Mouse (Mus musculus) telencephalon, adult 2 months (tissue): ENCODE results near the gene Nme7.

ENCODE experiments used
- DNase-seq: peaks from one replicate; pipeline ENCODE4 v3.0.0-alpha.2; 2011; ENCODE audit warnings: low read depth, low spot score

The Nme7 gene

DNA sequence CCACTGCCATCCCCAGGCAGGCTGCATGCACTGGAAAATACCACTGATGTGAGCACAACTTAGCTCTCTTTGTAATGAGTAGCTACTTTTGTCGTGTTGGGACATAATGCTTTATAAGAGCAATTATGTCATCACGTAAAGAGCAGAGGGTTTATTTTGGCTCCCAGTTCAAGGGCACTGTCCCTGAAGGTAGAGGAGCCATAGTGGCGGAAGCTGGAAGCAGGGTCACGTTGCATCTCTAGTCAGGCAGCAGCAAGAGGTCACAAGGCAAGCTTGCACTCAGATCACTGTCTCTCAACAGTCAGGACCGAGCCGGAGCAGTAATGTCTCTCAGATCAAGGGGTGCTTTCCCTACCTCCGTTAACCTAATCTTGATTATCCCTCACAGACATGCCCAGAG lies 123.9 kb downstream of the Nme7 start:
- DNase-seq = no peak

DNA sequence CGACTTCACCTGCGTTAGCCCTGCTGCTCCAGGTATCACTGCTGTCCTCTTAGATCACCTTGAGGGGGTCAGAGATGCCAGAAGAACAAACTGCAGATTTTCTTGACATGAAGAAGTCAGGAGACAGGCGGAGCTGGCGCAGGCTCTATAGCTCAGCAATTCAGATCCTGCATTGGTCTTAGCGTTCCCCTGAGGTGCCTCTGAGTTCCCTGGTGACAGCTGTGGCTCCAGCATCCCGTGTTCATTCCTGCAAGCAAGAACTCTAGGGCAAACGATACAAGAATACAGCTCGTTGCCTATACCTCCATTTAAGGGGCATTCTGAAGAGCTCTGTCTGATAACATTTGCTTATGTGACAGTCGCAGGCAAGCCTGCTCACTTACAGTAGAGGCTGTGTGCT lies 124.7 kb downstream of the Nme7 start:
- no peak for DNase-seq

DNA sequence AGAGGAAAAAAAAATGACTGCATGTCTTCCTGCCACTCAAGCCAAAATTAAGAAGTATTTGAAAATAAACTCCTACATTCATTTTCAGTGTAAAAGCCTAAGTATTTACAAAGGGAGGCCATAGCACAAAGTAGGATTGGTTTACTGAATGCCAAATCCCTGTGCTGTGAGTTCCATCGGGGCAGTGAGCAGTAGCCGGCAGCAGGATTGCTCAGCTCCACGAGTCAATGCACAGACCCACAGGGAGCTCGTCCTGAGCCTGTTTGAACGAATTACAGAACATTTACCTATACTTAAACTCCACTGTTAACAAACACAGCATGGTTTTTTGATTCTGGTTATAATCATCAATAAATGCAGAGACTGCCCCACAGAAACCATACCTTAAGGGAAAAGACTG lies 128.7 kb downstream of the Nme7 start:
- no peak for DNase-seq

DNA sequence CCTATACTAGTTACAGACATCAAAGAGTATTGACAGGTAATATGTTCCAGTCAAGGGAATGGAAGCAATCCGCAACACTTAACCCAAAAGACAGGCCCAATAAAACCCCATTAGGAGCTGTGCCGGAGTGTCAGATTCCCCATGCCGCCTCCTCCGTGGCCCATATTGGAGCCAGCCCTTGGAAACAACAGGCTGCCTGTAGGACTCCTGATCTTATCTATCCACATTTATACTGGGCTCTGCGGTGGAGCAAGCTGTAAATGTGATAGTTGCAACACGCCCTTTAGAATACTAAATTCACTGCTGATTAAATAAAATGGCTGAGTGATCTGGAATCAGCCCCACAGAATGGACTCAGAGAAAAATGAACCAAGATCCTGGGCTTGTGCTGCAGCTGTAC lies 130.1 kb downstream of the Nme7 start:
- DNase-seq = no peak

DNA sequence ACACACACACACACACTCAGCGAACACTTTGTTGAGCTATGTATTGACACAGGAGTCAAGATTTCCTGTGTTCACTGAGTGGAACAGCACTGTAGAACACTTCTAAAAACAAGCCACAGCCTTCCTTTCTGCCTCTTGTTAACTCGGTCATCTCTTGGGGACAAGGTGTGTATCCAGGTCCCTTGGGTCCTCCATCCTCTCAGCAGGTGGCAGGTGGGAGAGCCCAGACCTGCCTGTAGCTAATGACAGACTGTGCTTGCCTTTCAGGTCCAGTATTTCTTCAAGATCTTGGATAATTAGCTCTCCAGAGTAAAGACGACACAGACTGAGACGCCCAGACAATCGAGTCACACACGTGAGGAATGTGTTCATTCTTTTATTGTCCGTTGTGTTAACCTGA lies 132.8 kb downstream of the Nme7 start:
- no peak for DNase-seq

DNA sequence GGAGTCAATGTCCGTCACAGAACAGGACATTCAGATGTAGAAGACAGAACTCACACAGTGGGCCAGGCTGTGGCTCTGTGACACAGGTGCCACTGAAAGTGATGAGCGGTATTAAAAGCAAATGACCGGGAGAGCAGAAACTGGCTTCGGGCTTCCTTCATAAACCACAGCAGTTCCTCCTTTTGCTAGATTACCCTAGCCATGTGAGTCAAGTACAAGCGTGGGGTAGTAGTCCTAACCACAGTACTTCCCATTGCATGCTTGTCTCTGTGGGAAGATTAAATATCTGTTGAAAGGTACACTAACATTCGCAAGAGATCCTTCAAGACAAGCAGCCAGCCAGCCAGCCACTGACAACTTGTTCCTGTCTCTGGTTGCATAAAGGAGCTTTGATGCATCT lies 136.3 kb downstream of the Nme7 start:
- no peak for DNase-seq

DNA sequence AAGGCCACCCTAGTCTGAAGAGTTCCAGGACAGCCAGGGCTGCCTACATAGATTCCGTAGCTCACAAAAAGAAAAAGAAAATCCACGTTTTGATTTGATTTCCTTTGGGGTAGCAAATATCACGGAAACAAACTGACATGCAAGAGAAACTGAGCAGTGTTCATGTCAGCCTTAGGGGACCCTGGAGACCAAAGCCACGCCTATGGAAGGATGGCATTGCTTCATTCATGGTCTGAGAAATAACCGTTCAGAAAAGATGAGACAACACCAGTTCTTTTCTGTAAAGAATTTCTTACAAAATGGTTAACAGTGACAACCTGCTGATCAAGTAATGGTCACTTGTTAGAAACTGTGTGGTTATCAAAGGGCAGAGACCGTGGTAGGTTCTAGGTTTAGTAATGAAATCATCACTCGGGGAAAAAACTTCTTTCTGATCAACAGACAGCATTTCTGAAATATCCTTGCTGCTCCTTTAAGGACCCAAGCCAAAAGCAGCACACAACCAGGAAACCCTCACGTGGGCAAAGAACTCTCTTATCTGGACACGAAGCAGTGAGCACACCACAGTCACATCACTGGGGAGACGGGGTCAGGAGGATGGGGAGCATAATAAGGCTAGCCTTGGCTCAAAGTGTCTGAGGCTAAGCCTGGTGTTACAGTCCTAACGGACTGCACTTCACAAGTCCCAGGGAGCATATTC lies 136.9 kb downstream of the Nme7 start:
- no peak for DNase-seq

DNA sequence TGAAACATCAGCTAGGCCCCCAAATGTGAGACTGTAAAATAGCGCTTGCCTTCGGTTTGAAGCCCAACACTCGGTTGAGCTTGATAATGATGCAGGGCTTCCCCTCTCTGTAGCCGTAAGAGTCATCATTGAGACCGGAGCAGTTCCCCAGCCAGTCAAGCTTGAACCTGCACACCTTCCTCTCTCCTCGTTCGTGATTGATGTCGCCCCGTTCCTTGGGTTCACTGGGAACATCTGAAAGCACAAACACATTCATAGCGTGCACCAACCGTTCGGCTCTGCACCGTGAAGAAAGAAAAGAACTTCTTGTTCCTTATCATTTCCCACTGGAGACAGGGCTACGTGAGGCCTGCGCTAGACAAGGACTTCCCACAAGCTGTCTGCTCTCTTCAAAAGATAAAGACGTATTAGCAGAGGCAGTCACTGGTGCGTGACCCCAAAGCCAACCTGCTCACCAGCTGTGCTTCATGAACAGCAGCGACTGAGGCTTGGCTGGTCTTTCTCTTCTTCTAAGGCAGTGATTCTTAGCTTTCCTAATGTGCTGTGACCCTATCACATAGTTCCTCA lies 137.6 kb downstream of the Nme7 start:
- no peak for DNase-seq

DNA sequence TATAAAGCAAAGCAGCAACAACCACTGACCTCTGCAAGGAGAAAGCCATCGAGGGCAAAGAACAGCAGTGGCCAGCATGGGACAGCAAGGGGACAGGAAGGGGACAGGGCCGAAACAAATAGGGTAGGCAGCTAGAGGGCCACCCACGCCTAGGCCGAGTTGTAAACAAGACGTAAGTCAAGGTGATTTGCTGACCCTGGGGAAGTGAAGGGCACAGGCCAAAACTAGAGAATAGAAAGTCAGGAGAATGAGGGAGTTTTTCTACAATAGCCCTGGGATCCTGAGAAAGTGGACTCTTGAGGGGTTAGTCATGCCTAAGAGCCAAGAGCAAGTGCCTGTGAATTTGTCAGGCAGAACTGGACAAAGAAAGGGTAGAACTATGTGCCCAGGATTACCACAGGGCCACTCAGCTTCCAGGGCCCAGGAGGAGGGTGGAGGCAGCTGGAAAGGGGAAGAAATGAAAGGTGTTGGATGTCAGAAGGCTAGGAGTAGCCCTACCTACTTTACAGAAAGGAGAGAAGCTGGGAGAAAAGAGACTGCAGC lies 141.8 kb downstream of the Nme7 start:
- no peak for DNase-seq

DNA sequence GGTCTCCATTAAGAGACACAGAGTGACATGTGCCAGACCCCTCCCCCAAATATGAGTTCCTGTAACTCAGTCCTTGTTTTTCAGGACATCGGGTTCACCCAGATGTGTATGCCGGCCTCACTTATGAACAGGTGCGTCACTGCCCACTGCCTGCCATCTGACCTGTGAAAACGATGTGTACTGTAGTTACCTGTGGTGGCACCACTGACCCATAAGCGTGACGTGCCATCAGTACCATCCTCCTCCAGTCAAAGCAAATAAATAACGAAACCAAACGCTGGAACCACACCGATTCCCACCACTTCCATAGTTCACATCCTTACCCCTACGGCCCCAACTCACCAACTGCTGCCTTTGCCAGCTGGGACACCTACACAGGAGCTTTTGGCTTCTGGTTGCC lies 142.6 kb downstream of the Nme7 start:
- DNase-seq = no peak

DNA sequence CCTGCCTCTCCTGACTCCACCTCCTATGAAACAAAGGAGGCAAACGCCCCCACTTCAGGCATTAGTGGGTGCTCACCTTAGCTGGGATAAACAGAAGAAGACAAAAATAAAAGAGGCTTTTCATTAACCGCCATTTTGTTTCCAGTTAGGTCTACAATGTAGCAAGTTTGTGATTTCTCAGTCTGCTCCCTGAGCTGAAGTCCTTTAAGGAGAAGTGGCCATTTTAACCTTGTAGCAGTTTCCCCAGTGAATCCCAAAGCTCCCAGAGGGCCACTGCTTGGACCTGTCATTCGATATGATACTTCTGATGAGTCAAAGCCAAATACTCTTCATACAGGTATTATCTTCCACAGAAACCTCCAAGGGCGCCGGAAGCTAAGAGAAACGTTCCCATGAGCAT lies 143.6 kb downstream of the Nme7 start:
- DNase-seq = no peak

DNA sequence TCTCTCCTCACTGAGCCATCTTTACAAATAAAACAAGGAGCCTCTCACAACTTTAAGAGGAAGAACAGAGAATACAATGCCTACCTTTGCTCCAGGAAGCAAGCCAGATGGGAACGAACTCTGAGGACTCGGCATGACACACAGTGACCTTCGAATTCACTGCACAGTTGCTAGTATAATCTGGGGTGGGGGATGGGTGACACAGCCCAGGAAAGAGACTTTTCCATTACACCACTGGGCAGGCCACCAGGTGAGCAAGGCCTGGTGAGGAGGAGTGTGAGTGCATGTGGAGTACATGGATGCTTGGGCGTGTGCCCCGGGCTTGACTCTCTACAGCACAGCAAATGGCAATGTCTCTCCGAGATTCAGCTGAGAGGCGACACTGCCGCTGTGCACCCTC lies 145.7 kb downstream of the Nme7 start:
- DNase-seq = no peak

DNA sequence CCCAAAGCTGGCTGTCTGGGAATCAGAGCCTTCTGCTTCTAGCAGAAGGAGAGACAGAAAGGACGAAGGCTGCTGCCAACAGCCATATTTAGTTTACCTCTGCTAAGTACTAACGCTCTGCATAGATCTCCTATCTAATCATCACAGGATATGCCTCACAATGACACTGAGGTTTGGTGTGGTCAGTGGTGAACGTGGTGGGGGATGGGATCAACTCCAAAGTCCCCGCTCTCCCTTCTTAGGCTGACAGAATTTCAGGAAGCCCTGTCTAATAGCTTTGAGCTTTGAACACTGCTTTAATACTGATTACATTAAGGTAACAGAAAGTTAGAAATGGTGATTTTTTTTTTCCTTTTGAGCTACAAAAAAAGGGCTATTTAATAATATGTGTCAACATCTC lies 146.3 kb downstream of the Nme7 start:
- no peak for DNase-seq

DNA sequence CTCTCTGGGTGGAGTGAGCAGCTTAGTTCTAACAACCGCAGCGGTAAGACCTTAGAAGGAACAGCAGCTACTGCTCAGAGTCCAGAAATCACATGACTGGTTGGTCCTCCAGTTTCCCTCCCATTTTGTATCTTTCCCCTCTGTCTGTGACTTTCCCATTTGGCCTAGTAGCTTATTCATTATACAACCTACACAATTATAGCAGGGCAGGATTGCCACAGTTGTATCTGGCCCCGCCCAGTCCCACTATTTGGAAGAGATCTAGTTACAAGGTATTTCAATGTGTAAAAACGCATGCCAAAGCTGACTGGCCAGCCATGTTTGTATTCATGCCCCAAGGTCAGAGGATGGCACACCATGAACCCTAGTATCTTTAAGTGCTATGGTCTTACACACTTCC lies 146.7 kb downstream of the Nme7 start:
- DNase-seq = no peak

DNA sequence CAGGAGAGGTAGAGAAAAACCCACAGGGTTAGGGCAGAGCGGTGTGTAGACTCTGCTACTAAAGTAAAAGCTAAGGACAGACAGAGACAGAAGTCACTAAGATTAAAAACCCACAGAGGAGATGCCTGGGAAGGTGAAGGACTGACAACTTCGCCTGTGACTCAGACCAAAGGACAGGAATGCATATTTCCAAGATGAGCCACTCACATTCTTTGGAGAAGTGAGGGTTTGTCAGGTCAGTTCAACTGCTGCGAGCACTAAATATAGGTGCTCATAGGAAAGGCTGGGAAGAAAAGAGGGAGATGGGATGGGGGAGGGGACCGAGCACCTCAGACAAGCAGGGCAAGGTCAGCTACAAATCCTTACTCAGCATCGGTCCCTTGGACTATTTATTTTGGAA lies 147.4 kb downstream of the Nme7 start:
- DNase-seq = no peak

DNA sequence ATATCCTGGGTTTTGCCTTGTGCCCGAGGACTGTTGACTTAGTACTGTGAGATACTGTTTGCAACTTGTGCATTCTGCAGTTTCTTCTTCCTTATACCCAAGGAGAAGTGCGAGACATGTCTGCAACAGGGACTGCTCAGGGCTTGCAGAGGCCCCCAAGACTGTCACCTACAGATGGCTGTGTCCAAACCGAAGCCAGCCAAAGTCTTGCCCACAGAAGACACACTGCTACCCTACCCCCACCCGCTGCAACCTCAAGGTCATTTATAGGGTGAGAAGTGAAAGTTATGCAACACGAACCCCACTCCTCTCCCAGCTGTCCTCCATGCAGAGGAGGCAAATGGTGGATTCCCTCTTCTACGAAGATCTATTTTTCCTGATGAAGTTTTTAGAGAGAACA lies 148.7 kb downstream of the Nme7 start:
- no peak for DNase-seq

DNA sequence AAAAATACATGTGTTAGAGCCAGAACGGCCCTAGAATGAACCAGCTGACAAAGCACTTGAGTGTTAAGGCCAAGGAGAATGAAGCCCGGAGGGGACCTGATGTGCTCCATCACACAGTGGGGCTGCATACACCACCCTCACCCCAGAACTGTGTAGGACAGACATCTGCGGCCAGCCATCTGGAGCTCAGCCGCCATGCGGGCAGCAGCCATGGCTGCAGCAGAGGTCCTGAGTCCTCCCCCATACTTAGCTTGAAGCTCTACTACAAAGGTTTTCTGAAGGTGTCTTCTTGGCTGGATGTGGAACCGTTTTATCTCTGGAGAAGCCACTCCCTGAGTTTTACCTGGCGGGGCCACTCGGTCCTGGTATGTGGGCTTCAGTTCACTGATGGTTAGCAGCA lies 149.2 kb downstream of the Nme7 start:
- no peak for DNase-seq

DNA sequence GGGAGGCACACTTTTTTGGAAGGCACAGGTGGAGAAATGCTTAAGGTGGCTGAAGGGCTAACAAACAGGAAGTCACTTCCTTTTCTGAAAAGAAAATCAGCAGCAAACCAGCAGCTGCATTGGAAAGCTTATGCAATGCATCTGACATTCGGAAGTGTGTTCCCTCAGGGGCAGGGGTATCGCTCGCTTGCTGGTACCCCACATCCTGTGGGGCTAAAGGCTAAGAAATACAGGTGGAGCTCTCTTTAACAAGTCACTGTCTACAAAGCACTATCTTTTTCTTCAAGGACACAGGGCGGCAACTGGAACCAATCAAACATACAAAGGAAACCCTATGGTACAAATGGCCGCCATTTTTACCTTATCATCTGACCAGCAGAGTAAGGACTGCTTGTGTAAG lies 149.8 kb downstream of the Nme7 start:
- DNase-seq = no peak

DNA sequence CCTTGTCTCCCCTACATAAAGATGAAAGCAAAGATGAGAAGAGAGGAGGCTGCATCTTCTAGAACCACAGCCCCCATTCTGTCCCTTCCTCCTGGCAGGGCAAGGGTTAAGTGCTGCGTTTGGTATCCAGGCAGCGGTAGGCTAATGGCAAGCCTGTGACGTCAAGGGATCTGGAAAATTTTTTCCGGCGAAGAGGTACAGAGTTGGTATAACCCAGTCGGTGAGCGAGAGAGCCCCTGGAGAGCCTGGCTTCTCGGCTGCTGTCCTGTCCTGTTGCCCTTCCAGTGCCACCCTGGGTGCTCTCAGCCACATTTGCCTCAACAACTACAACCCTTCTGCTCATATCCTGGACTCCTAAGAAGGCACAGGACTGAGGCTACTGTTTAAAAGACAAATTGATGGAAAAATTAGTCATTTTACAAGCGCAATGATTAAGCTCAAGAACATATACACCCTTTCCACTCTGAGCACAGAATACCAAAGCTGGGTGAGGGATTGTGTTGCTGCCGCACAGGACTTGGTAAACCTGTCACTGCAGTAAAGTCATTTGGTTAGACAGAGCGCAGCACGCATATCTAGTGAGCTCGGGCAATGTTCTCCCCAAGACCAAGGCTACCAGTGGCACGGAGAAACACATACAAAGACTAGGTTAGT lies 151.0 kb downstream of the Nme7 start:
- peak; percentile 71 for DNase-seq

DNA sequence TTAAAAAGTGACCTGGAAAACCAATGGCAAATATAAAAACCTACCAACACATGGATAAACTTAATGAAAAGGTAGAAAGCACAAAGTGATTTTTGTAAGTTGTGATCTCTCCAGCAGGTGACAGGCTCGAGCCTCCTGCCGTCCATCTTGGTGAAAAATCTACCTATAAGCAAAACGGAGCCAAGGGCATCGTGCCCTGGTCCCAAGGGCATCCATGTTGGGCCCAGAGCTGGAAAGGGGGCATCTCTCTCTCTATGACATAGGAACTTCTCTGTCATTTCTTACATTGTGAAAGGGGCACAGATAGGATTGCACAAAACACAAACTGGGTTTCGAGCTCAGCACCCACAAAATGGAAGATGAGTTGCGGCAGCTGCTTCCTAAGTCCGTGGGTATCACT lies 151.7 kb downstream of the Nme7 start:
- DNase-seq = no peak

DNA sequence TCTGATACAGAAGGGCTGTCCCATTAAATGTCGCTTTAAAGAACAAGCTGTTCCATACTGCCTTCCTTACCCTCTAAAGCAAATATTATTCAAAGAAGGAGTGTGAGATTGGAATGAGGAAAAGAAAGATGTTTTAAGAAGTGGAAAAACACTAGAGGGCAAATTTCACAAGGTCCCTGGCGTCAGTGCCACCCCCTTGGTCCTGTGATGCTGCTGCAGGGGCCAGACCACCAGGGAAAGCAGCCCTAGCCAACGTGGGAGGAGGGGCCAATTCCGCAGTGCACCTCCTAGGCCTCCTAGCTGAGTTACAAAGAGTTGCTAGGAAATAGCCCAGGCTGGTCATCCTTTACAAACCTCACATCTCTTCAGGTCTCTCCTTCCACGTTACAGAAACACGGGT lies 152.1 kb downstream of the Nme7 start:
- DNase-seq = no peak

DNA sequence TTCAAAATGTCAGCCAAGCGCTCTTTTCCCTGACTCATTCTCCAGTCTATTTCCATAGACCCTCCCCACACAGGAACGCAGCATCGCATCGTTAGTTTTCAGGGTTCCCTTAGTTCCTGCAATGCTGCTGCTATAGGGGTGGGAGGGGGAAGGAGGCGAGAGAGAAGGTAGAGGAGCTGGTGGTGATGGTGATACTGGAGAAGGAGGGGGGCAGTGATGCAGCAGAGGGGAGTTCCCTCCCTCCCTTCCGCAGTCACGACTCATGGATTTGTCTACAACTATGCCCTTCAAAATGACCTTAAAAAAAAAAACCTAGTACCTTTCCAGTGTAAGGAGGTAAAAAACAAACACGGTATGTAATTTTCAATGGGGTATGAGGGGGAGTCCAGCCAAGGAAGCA lies 152.8 kb downstream of the Nme7 start:
- peak; percentile 64 for DNase-seq

DNA sequence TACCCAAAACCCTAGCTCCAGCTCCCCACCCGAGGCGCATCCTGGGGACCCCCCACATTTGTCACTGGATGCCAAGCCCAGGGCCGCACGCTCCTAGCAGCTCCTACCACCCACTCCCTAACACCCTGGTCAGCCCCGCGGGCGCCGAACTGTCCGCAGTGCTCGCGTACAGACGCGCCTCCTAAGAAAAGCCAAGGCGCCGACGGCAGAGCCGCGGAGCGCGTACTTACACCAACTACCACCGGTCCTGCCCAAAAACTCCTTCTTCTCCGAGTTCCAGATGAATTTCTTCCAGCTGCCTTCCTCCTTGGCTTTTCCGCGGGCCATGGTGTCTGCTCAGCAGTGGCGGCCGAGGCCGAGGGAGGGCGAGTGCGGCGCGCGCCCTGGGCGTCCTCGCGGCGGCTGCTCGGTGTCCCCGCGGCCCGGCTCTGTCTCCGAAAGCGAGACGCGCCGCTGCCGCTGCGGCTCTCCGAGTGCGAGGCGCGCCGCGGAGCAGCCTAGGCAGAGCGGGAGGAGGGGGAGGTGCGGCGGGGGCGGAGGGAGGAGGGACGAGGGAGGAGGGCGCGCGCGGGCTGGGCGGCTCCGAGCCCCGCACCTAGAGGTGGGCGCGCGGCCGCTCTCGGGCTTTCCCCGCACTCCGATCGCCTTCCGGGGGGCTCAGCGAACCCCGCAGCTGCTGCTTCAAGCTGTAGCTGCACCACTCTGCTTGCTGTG lies 153.8 kb downstream of the Nme7 start:
- no peak for DNase-seq
